Mouse (Mus musculus) pancreas, adult 10 weeks (tissue): Measurements from ENCODE around the gene Pcnx3. TPM values are rescaled to one million over a fixed set of nuclear protein-coding genes. Genes with fewer than 3 reads are reported as not detected.

Source experiments
- polyA plus RNA-seq: library from polyadenylated mRNA; stranded (reverse); fragments of 350-450 nt; fragmentation: Illumina TruSeq; extraction: RNeasy Lipid Tissue Mini Kit (QIAGEN cat#74804); gene quantifications from one replicate; pipeline ENCODE4 v1.2.3, GENCODE M21; 2015; ENCODE audit warnings: low read depth, low replicate concordance; ENCODE audit not compliant: insufficient read depth

Gene Pcnx3
- polyA plus RNA-seq = 20.4 TPM

GRCm38 (mm10) chr19:5688200-5689087 is at the start of gene Pcnx3, which contains the start of gene Map3k11:
Gene Pcnx3, minus strand, starts transcription at chr19:5688908.
Gene Map3k11, plus strand, starts transcription at chr19:5688742.

GRCm38 (mm10) chr19:5729444-5729815 is 40.7 kb upstream of the Pcnx3 start, which contains the start of gene Fam89b:
Gene Fam89b, minus strand, starts transcription at chr19:5729653.

GRCm38 (mm10) chr19:5725767-5726515 is 37.2 kb upstream of the Pcnx3 start, which contains the start of gene Ehbp1l1:
Gene Ehbp1l1, minus strand, starts transcription at chr19:5726317.

GRCm38 (mm10) chr19:5704163-5704800 is 15.6 kb upstream of the Pcnx3 start, which contains the start of gene Kcnk7:
Gene Kcnk7, plus strand, starts transcription at chr19:5704367.

GRCm38 (mm10) chr19:5662981-5663913 is 25.5 kb downstream of the Pcnx3 start, which contains the start of gene Sipa1:
Gene Sipa1, minus strand, starts transcription at chr19:5663707.

DNA sequence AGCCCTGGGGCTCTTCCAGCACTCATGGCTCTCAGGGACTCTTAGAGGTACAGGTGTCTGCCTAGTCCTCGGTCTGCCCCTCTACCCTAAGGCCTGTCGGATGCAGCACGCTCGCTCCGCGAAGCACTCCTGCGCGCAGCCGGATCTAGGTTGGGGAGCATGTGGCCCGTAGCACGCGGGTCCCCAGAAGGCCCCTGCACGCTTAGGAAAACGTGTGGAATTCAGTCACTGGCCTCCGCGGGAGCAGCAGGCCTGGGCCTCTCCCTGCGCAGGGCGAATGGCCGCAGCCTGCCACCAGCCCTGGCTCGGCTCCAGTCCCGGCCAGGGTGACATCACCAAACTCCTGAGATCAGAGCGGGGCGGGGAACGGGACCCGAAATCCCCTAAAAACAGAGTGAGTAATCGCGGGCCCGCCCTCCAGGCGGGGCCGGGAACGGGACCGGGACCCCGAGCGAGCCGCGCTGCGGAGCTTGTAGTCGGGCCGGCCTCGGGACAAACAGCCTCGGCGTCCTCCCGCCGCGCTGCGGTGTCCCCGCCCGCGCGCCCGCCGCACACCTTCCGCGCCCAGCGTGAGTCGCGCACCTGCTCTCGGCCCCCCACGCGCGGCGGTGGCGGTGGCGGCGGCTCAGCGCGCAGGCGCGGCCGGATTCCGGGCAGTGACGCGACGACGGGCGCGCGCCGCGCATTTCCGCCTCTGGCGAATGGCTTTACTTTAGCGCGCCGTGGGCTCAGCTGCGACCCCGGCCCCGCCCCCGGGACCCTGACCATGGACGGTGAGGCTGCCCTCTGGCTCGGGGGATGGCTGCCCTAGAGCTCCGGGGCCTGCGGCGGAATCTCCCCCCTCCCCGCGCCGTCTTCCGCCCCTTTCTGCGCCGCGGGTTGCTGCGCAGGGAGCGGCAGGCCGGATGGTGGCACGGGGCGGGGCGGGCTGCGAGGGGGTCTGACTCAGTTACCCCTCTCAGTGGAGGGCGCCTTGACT is 51.4 kb downstream of the Pcnx3 start, which contains the start of gene Rela:
Gene Rela (plus strand): TSS at position 415 of the 979 bp plus-strand sequence.

Other genes starting within 250 kb of the Pcnx3 start
- gene Fosl1, start 241.4 kb downstream of the Pcnx3 start, polyA plus RNA-seq = not detected
- 5.0 TPM for gene Ccdc85b, start 231.0 kb downstream of the Pcnx3 start, polyA plus RNA-seq
- 29.7 TPM for gene Fibp, start 228.3 kb downstream of the Pcnx3 start, polyA plus RNA-seq
- gene Ctsw, start 220.4 kb downstream of the Pcnx3 start, polyA plus RNA-seq = 0.92 TPM
- 8.8 TPM for gene Efemp2, start 215.0 kb downstream of the Pcnx3 start, polyA plus RNA-seq
- gene Mus81, start 200.5 kb downstream of the Pcnx3 start, polyA plus RNA-seq = 14.4 TPM
- gene Cfl1, start 198.5 kb downstream of the Pcnx3 start, polyA plus RNA-seq = 65.0 TPM
- not detected for gene 1700020D05Rik, start 185.1 kb downstream of the Pcnx3 start, polyA plus RNA-seq
- gene Snx32, start 178.4 kb downstream of the Pcnx3 start, polyA plus RNA-seq = 3.4 TPM
- 0.89 TPM for gene Ovol1, start 128.3 kb downstream of the Pcnx3 start, polyA plus RNA-seq
- 0.85 TPM for gene Ap5b1, start 120.9 kb downstream of the Pcnx3 start, polyA plus RNA-seq
- 19.0 TPM for gene Rnaseh2c, start 87.0 kb downstream of the Pcnx3 start, polyA plus RNA-seq
- 10.2 TPM for gene Kat5, start 78.7 kb downstream of the Pcnx3 start, polyA plus RNA-seq
- gene Rela, start 51.4 kb downstream of the Pcnx3 start, polyA plus RNA-seq = 13.3 TPM
- 14.3 TPM for gene Sipa1, start 25.2 kb downstream of the Pcnx3 start, polyA plus RNA-seq
- 13.6 TPM for gene Map3k11, start 166 bp downstream of the Pcnx3 start, polyA plus RNA-seq
- not detected for gene Kcnk7, start 15.5 kb upstream of the Pcnx3 start, polyA plus RNA-seq
- 4.9 TPM for gene Ehbp1l1, start 37.4 kb upstream of the Pcnx3 start, polyA plus RNA-seq
- gene Fam89b, start 40.7 kb upstream of the Pcnx3 start, polyA plus RNA-seq = 21.9 TPM
- 44.0 TPM for gene Ltbp3, start 52.0 kb upstream of the Pcnx3 start, polyA plus RNA-seq
- gene Scyl1, start 82.5 kb upstream of the Pcnx3 start, polyA plus RNA-seq = 21.4 TPM
- 2.3 TPM for gene Frmd8, start 186.4 kb upstream of the Pcnx3 start, polyA plus RNA-seq
- 7.3 TPM for gene Slc25a45, start 188.9 kb upstream of the Pcnx3 start, polyA plus RNA-seq
- gene Tigd3, start 205.2 kb upstream of the Pcnx3 start, polyA plus RNA-seq = not detected
- gene Dpf2, start 224.1 kb upstream of the Pcnx3 start, polyA plus RNA-seq = 16.6 TPM
- gene Cdc42ep2, start 235.9 kb upstream of the Pcnx3 start, polyA plus RNA-seq = 4.4 TPM